Mouse (Mus musculus): ENCODE data around the gene F2rl2.

The F2rl2 gene

DNA sequence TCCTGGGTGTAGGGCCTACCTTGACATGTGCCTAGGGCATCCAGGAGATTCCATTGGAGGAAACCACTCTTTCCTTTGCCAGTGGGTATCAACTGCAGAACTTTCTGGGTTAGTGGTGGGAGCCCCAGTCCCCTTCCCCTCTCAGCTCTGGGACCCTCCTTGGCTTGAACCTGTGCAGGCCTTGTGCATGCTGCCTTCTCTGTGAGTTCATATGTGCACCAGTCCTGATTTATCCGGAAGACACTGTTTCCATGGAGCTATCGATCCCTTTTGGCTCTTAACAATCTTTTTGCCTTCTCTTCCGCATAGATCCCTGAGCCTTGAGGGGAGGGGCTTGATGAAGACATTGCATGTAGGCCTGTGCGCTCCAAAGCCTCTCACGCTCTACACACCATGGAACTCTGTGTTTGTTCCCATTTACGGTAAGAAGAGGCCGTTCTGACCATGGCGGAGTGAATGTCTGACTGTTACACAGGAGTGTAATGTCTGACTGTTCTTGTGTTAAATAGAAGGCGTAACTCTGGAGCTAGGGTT lies 466 bp upstream of the F2rl2 start:
- no peak for DNase-seq (ENCODE audit: extremely low spot score, low read depth, low spot score)

- no peak for DNase-seq (ENCODE audit: extremely low spot score, low read depth, low spot score)
Observed at GRCm38 (mm10) chr13:95697874-95698273, 1.2 kb downstream of the F2rl2 start.

DNA sequence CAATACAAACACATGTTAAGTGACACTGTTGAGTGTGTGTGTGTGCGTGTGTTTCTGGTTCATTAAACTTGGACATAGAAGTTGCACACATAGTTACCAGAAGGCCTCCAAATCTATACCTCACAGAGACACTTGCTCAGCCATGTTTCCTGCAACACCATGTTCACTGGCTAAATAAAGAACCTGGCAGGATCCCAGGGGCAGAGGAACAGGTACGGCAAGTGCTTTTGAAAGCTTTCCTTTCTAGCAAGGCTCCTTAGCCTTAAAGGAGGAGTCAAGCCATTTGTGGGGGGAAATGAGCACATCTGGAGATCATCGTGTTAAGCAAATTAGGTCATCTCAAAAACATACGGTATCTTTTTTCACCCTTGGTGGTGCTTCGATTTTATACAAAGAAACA lies 6.7 kb downstream of the F2rl2 start:
- no peak for DNase-seq (ENCODE audit: extremely low spot score, low read depth, low spot score)

DNA sequence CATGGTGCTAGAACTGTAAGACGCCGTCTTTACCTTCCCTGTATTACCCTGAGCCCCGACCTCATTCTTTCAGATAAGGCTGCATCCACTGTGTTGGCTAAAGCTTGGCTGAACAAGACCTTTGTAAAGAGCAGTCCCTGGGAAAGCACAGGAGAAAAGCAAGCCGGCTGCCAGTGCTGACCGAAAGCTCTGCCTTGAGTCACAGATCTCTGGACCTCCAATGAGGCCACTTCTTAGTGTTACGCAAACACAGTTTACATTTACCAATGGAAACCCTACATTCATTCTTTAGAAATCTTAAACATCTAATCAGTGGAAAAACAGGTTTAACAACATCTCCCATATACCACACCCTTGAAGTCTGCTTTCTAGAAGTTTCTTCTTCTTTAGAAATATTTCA lies 8.9 kb downstream of the F2rl2 start:
- no peak for DNase-seq (ENCODE audit: extremely low spot score, low read depth, low spot score)

- DNase-seq (ENCODE audit: extremely low spot score, low read depth, low spot score), result no peak
Observed at GRCm38 (mm10) chr13:95712054-95712453, 15.4 kb downstream of the F2rl2 start.

DNA sequence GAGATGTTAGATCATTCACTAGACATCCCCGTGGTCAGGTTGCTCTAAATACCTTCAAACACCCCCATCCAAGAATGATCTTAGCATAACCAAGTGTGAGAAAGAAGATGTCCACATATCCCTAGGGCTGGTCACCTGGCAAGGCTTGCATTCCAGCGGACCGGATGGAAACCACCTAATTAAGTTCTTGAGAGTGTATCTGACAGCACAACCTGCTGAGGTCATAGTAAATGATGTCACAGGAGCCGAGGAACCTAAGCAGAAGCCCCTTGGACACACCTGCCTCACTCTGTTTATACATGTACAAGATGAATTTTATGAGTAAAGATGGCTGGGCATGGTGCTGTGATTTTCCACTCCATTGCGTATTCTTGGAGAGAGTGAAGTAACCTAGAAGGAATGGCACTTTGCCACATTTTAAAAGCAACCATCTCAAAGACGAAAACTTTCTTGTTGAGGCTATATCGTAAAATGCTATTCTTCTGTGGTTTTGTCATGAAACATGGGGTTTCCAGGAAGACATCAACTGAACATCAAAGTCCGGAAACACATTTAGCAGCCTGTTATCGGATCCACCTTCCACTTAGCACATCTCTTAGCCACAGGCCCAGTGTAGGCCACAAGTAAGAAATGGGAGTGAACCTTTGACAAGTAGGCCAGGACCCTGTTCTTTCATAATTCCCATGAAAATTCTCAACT lies 16.1 kb downstream of the F2rl2 start:
- no peak for DNase-seq (ENCODE audit: extremely low spot score, low read depth, low spot score)

DNA sequence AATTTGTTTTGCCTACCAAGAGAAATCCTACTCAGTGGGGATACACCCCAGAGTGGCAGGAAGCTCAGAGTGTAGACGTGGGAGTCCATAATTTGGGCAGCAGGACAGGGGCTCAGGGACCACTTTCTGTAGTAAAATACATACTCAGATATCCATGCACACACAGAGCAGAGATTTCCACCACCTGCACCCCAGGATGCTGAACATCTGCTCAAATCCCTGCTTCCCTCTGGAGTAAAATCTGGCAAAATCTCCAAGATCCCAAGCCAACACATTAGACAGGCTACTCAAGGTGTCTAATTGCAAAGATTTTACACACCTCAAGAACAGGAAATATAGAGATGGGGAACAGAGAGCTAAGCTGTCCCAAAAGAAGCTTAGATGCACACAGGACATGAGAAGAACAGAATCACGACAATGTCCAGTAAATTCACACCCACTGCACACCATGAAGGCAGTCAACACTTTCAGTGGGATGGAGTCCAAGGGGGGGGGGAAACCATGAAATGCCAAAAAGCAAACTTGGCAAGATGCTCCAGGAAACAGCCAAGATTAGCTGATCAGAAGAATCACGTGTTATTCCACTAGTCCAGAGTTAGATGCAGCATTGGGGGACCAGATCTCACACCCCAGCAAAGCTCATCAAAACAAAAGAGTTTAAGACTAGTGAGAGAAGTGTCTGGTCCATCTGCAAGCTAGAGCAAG lies 17.8 kb downstream of the F2rl2 start:
- DNase-seq (ENCODE audit: extremely low spot score, low read depth, low spot score), result no peak

DNA sequence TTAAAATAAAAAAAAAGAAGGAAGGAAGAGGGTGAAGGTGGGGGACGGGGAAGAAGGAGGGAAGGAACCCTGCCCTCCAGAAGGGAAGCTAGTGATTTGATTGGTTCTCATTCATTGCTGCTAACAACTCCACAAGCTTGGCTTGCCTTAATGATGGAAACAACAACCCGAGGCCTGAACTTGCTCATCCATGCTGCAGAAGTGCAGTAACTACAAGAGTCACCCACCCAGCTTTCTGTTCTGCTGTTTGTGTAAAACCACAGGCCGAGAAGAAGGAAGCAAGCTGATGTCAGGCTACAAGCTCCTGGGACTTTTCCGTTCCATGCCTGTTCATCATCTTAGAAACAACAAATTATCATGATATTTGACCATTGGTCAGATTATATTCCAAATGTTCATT lies 18.7 kb downstream of the F2rl2 start:
- no peak for DNase-seq (ENCODE audit: extremely low spot score, low read depth, low spot score)

GRCm38 (mm10) chr13:95719320-95720232 lies 22.9 kb downstream of the F2rl2 start:
- DNase-seq (ENCODE audit: extremely low spot score, low read depth, low spot score), result peak; percentile 77

GRCm38 (mm10) chr13:95730491-95730890 lies 33.8 kb downstream of the F2rl2 start:
- DNase-seq (ENCODE audit: extremely low spot score, low read depth, low spot score), result no peak

DNA sequence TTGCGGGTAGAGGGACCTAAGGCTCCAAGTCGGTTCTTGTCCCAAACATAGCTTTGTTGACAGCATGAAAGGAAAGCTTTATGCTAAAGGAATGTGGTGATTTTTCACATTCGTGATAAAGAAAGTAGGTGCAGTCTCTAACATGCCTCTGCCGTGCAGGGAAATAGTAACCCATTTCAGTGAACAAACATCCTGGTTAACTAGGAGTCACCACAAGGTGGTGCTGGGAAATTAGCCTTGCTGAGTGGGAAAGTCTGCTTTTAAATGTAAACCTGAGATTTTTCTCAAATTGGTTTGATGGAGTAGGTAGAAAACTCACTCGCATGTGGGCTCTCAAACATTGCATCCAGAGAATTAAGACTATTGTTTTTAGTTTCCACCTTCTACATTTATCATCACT lies 43.0 kb downstream of the F2rl2 start:
- no peak for DNase-seq (ENCODE audit: extremely low spot score, low read depth, low spot score)

DNA sequence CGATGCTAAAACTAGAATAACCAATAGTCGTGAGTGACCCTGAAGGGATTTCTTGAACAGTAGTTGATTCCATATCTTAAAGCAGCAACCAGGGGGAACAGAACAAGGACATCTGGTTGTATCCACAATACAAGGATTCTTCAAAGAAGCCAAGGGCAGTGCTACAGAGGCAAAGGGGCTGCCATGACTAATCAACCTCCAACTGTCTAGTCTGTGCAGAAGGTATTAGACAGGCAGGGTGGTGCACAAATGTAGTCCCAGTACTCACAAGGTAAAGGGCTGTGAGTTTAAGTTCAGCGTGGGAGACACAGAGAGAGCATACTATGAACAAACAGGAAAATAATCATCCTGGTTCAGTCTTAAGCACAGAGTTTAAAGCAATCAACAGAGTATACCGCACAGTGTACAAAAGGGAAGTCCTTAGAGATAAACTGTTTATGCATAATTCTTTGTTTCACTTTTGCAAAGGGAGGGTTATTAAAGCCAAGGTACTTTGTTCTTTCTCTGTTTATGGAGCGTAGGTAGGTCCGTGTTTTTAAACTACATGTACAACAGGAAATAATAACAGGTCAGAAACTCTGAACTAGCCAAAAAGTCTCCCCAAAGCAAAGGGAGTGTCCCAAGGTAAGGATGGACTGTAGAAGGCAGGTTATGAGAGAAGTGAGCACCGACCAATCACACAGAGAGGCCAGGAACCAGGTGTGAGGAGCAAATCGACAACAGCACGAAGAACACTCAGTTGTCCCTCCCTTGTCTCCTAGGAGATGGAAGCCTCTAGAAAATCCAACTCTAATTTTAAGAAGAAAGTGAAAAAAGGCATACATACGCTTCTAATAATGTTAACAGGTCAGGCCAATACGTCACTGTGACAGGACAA lies 45.4 kb downstream of the F2rl2 start:
- DNase-seq (ENCODE audit: extremely low spot score, low read depth, low spot score), result no peak

DNA sequence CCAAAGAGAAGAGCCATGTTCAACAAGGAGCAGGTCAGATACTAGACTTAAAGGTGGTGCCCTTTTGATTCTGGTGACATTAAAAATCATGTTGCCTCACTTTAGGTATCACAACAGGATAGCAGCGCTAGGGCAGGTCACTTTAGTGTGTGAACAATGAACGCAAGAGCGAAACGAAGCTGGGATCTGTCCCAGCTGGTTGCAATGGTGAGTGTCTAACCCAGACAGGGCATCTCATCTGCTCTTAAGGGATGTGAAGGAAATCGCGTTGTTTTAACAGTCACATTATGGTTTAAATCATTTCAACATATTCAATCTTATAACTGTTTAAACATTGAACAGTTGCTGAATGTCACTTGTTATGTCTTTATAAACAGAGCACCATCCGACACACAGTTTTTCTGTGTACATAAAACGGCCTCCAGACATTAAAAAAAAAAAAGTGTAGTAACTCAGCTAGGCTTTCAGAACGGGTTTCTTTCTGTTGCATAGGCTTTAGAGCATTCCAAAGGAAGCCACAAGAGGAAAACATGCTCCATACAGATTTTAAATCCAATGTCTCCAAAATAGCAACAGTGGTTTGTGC lies 46.3 kb downstream of the F2rl2 start:
- no peak for DNase-seq (ENCODE audit: extremely low spot score, low read depth, low spot score)

DNA sequence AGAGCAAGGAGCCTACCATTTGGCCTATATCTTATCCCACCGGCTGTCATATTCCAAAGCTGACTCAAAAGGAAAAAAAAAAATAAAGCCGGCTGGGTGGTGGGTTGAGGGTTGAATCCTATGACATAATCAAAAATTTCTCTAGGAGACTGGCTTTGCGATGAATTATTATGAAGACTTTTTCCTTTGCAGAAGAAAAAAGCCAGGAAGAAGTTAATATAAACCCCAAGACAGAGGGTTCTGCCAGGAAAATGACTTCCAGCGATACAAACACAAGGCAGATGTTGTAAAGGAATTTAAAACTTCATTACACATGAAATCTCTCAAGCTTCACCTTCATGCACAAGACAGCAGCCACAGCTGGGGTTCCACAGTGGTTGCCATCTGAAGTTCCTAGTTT lies 48.8 kb downstream of the F2rl2 start:
- no peak for DNase-seq (ENCODE audit: extremely low spot score, low read depth, low spot score)

DNA sequence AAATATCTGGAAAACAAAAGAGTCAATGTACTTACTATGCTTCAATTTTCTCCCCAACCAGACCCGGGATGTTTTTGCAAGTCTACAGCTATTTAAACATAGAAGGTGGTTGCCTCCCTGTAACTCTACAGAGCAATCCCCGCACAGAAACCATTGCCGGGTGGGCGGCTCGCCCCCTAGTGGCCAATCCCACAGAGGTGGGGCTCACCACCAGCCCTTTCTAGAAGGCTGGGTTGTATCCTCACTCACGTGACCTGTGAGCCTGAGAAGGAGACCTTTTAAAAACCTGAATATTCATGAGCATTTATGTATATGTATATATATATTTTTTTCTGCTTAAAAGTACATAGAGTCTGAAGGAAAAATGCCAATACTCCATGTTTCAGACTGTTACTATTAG lies 49.9 kb downstream of the F2rl2 start:
- no peak for DNase-seq (ENCODE audit: extremely low spot score, low read depth, low spot score)

- no peak for DNase-seq (ENCODE audit: extremely low spot score, low read depth, low spot score)
Observed at GRCm38 (mm10) chr13:95747101-95747500, 50.4 kb downstream of the F2rl2 start.

- DNase-seq (ENCODE audit: extremely low spot score, low read depth, low spot score), result no peak
Observed at GRCm38 (mm10) chr13:95747541-95747940, 50.9 kb downstream of the F2rl2 start.
